Mouse (Mus musculus) Muller cell, postnatal 12 days (primary cell): ENCODE data around the gene Tmem56.

Experiments
- DNase-seq: peaks from one replicate; pipeline ENCODE4 v3.0.0-alpha.2; 2015; ENCODE audit errors: inconsistent ontology term

The Tmem56 gene

GRCm38 (mm10) chr3:121169092-121169942 is 113.6 kb downstream of the Tmem56 start:
- no peak for DNase-seq

GRCm38 (mm10) chr3:121168581-121168980 is 114.3 kb downstream of the Tmem56 start:
- no peak for DNase-seq

DNA sequence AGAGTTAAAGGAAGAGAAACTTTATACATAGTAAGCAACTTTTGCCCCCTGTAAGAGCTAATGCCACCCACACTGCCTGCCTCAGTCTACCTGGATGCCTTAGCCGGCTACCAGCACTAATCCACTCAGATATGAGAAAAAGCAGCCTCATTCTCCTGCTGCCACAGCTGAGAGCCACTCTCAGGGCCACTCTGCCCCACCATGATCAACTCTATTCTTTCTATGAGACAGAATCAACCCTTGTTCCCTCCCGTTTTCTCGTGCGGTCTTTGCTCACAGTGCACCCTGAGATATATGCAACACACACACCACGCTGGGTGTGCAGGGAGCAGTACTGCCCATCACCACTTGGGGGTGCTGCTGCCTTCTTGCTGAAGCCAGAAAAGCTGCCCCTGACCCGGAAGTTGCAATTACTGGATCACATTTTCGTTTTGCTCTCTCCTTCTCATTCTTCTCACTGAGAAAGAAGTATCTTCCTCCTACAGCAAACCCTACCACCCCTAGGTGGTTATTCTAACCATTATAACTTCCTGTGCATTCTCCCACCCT is 119.6 kb downstream of the Tmem56 start:
- DNase-seq: peak; percentile 14

- DNase-seq: no peak
Observed at GRCm38 (mm10) chr3:121161661-121162060, 121.2 kb downstream of the Tmem56 start.

DNA sequence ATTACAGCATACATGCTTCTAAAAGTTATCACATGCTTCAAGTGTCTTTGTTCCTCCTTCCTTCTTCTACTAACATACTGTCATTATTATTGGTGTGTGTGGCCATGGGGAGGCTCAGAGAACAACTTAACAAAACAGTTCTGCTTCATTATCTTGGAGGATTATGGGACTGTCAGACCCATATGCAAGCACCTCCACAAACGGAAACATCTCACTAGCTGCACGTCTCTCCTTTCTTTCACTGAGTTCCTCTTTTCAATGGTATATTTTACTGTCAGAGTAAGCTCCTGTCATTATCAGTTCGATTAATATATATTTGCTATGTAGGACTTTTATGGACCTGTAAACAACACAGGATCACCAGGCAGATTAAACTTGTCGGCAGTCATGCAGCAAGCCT is 122.5 kb downstream of the Tmem56 start:
- DNase-seq: no peak

DNA sequence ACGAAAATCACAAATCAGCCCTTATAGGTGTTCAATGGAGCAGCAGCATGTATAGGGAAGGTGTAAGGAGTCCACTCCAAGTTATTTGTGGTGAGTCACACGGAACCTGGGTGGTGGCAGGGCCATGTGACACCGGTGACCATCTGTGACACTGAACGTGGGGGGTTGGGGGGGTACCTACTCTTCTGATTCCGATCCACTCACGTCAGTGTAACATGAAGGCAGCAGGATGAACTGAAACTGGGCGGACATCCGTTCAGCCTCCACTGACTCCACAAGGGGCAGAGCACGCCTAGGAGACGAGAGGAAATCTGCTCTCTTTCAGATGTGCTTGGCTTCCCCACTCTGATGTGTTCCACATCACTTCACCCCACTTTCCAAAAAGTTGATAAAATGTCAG is 123.3 kb downstream of the Tmem56 start:
- no peak for DNase-seq

GRCm38 (mm10) chr3:121158901-121159351 is 124.0 kb downstream of the Tmem56 start:
- DNase-seq: no peak

- no peak for DNase-seq
Observed at GRCm38 (mm10) chr3:121157546-121158330, 125.2 kb downstream of the Tmem56 start.

DNA sequence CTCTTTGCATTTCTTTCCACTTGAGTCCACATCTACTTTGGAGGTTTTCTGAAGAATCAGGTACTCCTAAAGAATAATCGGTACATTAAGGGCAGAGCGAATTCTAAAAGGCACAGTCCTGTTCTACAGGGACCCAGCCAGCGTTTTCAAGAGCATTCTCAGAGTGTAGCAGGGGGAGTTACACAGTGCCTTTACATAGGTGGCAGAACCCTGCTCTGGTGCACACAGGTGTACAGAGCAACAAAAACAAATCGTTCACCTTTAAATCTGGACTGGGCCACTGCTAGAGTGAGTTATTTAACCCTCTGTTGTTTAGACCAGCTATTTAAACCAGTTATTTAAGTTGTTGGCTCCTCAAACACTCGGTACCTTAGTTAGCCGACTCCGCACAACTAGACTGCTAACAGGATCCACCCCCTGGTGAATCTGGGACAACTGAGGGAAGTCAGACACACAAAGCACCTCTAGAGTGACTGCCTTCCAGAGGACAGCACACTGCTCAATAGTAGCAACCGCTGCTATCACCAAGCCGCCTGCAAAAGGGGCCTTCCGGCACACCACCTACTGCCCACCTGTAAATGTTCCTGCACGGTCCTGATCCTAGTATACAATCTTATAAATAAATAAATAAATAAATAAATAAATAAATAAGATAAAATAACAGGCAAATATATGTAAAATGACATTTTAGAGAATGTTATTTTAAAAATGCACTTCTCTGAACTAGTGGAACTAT is 126.3 kb downstream of the Tmem56 start:
- no peak for DNase-seq

- DNase-seq: no peak
Observed at GRCm38 (mm10) chr3:121156043-121156442, 126.9 kb downstream of the Tmem56 start.
